Mouse (Mus musculus) heart, embryonic 13.5 days (tissue): ENCODE data around the gene Creg1. TPM values are rescaled to one million over a fixed set of nuclear protein-coding genes. Genes with fewer than 3 reads are reported as not detected.
"Not testable (repeated sequence)": the region's sequence is repeated elsewhere in the genome, so short reads cannot be mapped to it uniquely, and the experiment has no call there.

Source experiments
- ATAC-seq: fragments of 200-750 bp; cut with Nextera tagmentation; 2 replicates; pipeline ENCODE4 v1.8.0; 2017; ENCODE audit warnings: moderate TSS enrichment; ENCODE audit not compliant: insufficient number of reproducible peaks, low FRiP score, low TSS enrichment; ENCODE audit errors: extremely low read depth
- H3K27ac ChIP-seq: fragments of 300-500 bp; sonication (generic); replicated peaks from 2 replicates; pipeline ENCODE4 v1.5.1; 2015; ENCODE audit warnings: moderate library complexity, mild to moderate bottlenecking, inconsistent platforms
- H3K27me3 ChIP-seq: fragments of 300-500 bp; sonication (generic); replicated peaks from 2 replicates; pipeline ENCODE4 v1.6.1; 2015; ENCODE audit warnings: mild to moderate bottlenecking, inconsistent platforms
- H3K36me3 ChIP-seq: fragments of 300-500 bp; sonication (generic); 2 replicates; pipeline ENCODE4 v1.6.1; 2015; ENCODE audit warnings: mild to moderate bottlenecking, inconsistent platforms
- H3K4me1 ChIP-seq: fragments of 300-500 bp; sonication (generic); 2 replicates; pipeline ENCODE4 v1.6.1; 2015; ENCODE audit warnings: inconsistent platforms
- H3K4me2 ChIP-seq: fragments of 300-500 bp; sonication (generic); 2 replicates; pipeline ENCODE4 v1.6.1; 2015; ENCODE audit warnings: inconsistent platforms, mild to moderate bottlenecking, moderate library complexity
- H3K4me3 ChIP-seq: fragments of 300-500 bp; sonication (generic); 2 replicates; pipeline ENCODE4 v1.5.1; 2015; ENCODE audit warnings: moderate library complexity, mild to moderate bottlenecking, inconsistent platforms
- H3K9ac ChIP-seq: fragments of 300-500 bp; sonication (generic); 2 replicates; pipeline ENCODE4 v1.6.1; 2015; ENCODE audit warnings: inconsistent platforms, mild to moderate bottlenecking, moderate library complexity
- H3K9me3 ChIP-seq: fragments of 300-500 bp; sonication (generic); 2 replicates; pipeline ENCODE4 v1.6.1; 2016; ENCODE audit warnings: inconsistent platforms
- WGBS: fragments of 180-500 bp; shearing (Covaris S2); methylation state at CpG from one replicate; pipeline ENCODE4 v1.1.7; 2015; ENCODE audit warnings: mixed read lengths; 5-methylcytosine and 5-hydroxymethylcytosine counted together
- polyA plus RNA-seq: library from polyadenylated mRNA; unstranded; fragments of >200 nt; fragmentation: Nextera tagmentation; extraction: Ambion mirVana; gene quantifications from 2 replicates; pipeline ENCODE4 v1.2.1, GENCODE M21; 2015

Gene Creg1
- polyA plus RNA-seq, 1 experiment from 2014 or later: 110 TPM

GRCm38 (mm10) chr1:165755194-165755593 lies 8.4 kb upstream of the Creg1 start:
- no peaks in the 10 kb centered on the region for H3K27me3 ChIP-seq
- H3K36me3 ChIP-seq: no peaks in the 10 kb centered on the region
- H3K4me1 ChIP-seq: peaks cover 27% of the 10 kb centered on the region
- ATAC-seq: no peak
- no peak overlapping the region for H3K27ac ChIP-seq
- H3K9ac ChIP-seq: no peak overlapping the region
- H3K4me2 ChIP-seq: no peak overlapping the region
- no peak overlapping the region for H3K4me3 ChIP-seq
- 44% methylated on average over 4 of the region's 4 CpGs for WGBS
- no peaks in the 10 kb centered on the region for H3K9me3 ChIP-seq

- Histone ChIP-seq H3K27me3 (no peaks in the 10 kb centered on the region), H3K4me1 (peaks cover 25% of the 10 kb centered on the region), H3K9me3 (no peaks in the 10 kb centered on the region), H3K4me2 (no peak overlapping the region), H3K27ac (no peak overlapping the region), H3K9ac (no peak overlapping the region), H3K36me3 (no peaks in the 10 kb centered on the region), H3K4me3 (no peak overlapping the region)
- 71% methylated on average over 3 of the region's 3 CpGs for WGBS
- ATAC-seq: no peak
Measured at GRCm38 (mm10) chr1:165761522-165762305, 1.8 kb upstream of the Creg1 start.

DNA sequence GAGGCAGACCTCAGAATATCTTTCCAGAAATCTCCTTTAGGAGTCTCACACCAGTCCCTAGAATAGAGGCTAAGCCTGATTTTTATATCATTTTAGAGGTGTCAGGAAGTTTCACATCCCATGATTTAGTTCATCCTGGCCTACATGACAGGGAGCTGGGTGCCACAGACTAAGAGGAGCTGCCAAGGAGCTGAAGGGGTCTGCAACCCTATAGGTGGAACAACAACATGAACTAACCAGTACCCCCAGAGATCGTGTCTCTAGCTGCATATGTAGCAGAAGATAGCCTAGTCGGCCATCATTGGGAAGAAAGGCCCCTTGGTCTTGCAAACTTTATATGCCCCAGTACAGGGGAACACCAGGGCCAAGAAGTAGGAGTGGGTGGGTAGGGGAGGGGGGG lies 1.0 kb upstream of the Creg1 start:
- peak overlapping the region; percentile 95 for H3K4me2 ChIP-seq
- not testable (repeated sequence) for H3K27ac ChIP-seq, ATAC-seq, H3K27me3 ChIP-seq, H3K9ac ChIP-seq, H3K36me3 ChIP-seq, H3K4me3 ChIP-seq, H3K9me3 ChIP-seq
- 65% methylated on average over 2 of the region's 2 CpGs for WGBS
- peaks cover 25% of the 10 kb centered on the region for H3K4me1 ChIP-seq

- Histone ChIP-seq H3K4me1 (peaks cover 25% of the 10 kb centered on the region), H3K9ac (peak overlapping the region; percentile 55; the same call in 1 of the 2 replicates), H3K9me3 (no peaks in the 10 kb centered on the region), H3K36me3 (no peaks in the 10 kb centered on the region), H3K27ac (peak overlapping the region; percentile 87), H3K4me2 (peak overlapping the region; percentile 95), H3K27me3 (no peaks in the 10 kb centered on the region), H3K4me3 (peak overlapping the region; percentile 85)
- WGBS: 22% methylated on average over 14 of the region's 14 CpGs
- ATAC-seq: no peak
Measured at GRCm38 (mm10) chr1:165762914-165763634, 472 bp upstream of the Creg1 start.

- Histone ChIP-seq H3K4me1 (peaks cover 25% of the 10 kb centered on the region), H3K9ac (peak overlapping the region; percentile 88), H3K27me3 (no peaks in the 10 kb centered on the region), H3K36me3 (no peaks in the 10 kb centered on the region), H3K9me3 (no peaks in the 10 kb centered on the region), H3K4me3 (peak overlapping the region; percentile 85), H3K27ac (peak overlapping the region; percentile 87), H3K4me2 (peak overlapping the region; percentile 95)
- ATAC-seq: no peak
- 51% methylated on average over 9 of the region's 9 CpGs for WGBS
Measured at GRCm38 (mm10) chr1:165764571-165764970, 1.0 kb downstream of the Creg1 start.

GRCm38 (mm10) chr1:165765041-165765440 lies 1.5 kb downstream of the Creg1 start:
- 83% methylated on average over 11 of the region's 11 CpGs for WGBS
- H3K4me2 ChIP-seq: peak overlapping the region; percentile 95
- no peaks in the 10 kb centered on the region for H3K27me3 ChIP-seq
- peak overlapping the region; percentile 88 for H3K9ac ChIP-seq
- H3K4me1 ChIP-seq: peaks cover 25% of the 10 kb centered on the region
- H3K9me3 ChIP-seq: no peaks in the 10 kb centered on the region
- peak overlapping the region; percentile 87 for H3K27ac ChIP-seq
- ATAC-seq: no peak
- H3K36me3 ChIP-seq: peaks cover 4% of the 10 kb centered on the region
- peak overlapping the region; percentile 85 for H3K4me3 ChIP-seq

DNA sequence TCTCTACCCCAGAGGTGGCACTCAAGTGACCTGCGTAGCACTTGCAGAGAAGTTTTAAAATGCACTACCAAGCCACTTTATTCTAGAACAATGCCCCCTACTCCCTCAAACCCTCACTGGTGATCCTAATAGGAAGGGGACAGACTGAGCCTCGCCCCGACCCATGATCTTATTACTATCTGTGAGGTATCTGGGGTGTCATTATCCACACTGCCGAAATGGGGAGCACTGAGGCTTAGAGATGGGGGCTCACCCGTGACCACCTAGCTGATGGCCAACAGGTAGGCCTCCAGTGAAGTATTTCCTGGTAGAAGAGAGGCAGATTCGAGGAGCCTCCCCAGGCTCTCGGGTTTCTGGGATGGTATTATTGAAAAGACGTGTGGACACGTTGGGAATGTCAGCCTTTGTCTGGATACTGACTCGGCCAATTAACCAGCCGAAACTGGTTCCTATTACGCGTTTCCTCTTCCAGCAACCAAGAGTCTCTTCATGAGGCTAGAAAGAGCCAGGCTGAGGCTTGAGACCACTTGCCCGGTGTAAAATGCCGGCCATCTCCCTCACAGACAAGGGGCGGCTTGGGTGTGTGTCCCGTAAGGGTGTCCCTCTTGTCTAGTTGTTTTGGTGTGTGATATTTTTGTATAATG lies 2.2 kb downstream of the Creg1 start:
- WGBS: 79% methylated on average over 17 of the region's 17 CpGs

GRCm38 (mm10) chr1:165766295-165766890 lies 2.8 kb downstream of the Creg1 start:
- Histone ChIP-seq H3K27me3 (no peaks in the 10 kb centered on the region), H3K27ac (peak overlapping the region; percentile 61), H3K4me3 (peak overlapping the region; percentile 85), H3K9me3 (no peaks in the 10 kb centered on the region), H3K9ac (peak overlapping the region; percentile 88; the same call in 1 of the 2 replicates), H3K36me3 (peaks cover 14% of the 10 kb centered on the region), H3K4me1 (peaks cover 29% of the 10 kb centered on the region), H3K4me2 (peak overlapping the region; percentile 95)
- 65% methylated on average over 7 of the region's 7 CpGs for WGBS
- no peak for ATAC-seq

More for the DNA sequence above, 2.2 kb downstream of the Creg1 start:
- peaks cover 10% of the 10 kb centered on the region for H3K36me3 ChIP-seq
- no peak for ATAC-seq
- peak overlapping the region; percentile 85 for H3K4me3 ChIP-seq
- H3K27ac ChIP-seq: peak overlapping the region; percentile 61
- H3K9me3 ChIP-seq: no peaks in the 10 kb centered on the region
- H3K4me2 ChIP-seq: peak overlapping the region; percentile 95
- peak overlapping the region; percentile 88; the same call in 1 of the 2 replicates for H3K9ac ChIP-seq
- no peaks in the 10 kb centered on the region for H3K27me3 ChIP-seq
- H3K4me1 ChIP-seq: peaks cover 25% of the 10 kb centered on the region

GRCm38 (mm10) chr1:165768894-165769512 lies 5.5 kb downstream of the Creg1 start:
- Histone ChIP-seq H3K4me2 (peak overlapping the region; percentile 95), H3K9me3 (no peaks in the 10 kb centered on the region), H3K27me3 (no peaks in the 10 kb centered on the region), H3K27ac (peak overlapping the region; percentile 70), H3K36me3 (peaks cover 23% of the 10 kb centered on the region), H3K4me3 (peak overlapping the region; percentile 32), H3K4me1 (peaks cover 42% of the 10 kb centered on the region), H3K9ac (peak overlapping the region; percentile 48; the same call in 1 of the 2 replicates)
- peak; percentile 29; the same call in 1 of the 2 replicates for ATAC-seq
- WGBS: 74% methylated on average over 9 of the region's 9 CpGs

DNA sequence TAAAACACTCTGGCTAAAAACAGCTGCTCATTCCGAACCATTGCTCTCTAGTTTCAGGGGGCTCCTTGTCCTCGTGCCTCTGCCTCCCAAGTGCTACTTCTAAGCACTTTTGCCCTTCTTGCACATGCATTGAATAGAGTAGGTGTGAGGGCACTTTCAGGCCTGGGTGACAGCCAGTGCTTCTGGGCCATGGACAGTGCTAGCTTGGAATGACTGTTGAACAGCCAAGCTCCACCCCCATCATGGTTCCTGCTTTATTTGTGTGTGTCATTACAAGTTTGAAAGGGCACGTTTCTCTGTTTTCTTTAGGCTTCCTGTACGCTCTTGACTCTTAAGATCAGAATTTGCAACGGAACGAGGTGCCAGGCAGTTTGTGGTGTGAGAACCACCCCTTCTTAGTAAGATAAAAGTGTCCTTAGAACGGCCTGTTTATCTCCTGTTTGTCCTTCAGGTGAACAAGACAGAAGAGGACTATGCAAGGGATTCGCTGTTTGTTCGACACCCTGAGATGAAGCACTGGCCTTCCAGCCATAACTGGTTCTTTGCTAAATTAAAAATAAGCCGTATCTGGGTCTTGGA lies 6.7 kb downstream of the Creg1 start:
- H3K36me3 ChIP-seq: peaks cover 33% of the 10 kb centered on the region
- no peaks in the 10 kb centered on the region for H3K27me3 ChIP-seq
- peak overlapping the region; percentile 32; the same call in 1 of the 2 replicates for H3K4me3 ChIP-seq
- no peak for ATAC-seq
- no peaks in the 10 kb centered on the region for H3K9me3 ChIP-seq
- H3K4me2 ChIP-seq: peak overlapping the region; percentile 95
- H3K9ac ChIP-seq: peak overlapping the region; percentile 34; the same call in 1 of the 2 replicates
- peak overlapping the region; percentile 70 for H3K27ac ChIP-seq
- peaks cover 29% of the 10 kb centered on the region for H3K4me1 ChIP-seq
- WGBS: 65% methylated on average over 10 of the region's 10 CpGs
